Mouse (Mus musculus) neural tube, embryonic 13.5 days (tissue): ENCODE measurements around the gene Slc2a3. TPM values are rescaled to one million over a fixed set of nuclear protein-coding genes. Genes with fewer than 3 reads are reported as not detected.

Experiments
- ATAC-seq: fragments of 200-750 bp; cut with Nextera tagmentation; 2 replicates; pipeline ENCODE4 v1.8.0; 2017; ENCODE audit warnings: low read depth, mild to moderate bottlenecking, moderate TSS enrichment, moderate library complexity
- H3K27ac ChIP-seq: fragments of 300-500 bp; sonication (generic); replicated peaks from 2 replicates; pipeline ENCODE4 v1.5.1; 2015; ENCODE audit warnings: moderate library complexity, mild to moderate bottlenecking, inconsistent platforms
- H3K27me3 ChIP-seq: fragments of 300-500 bp; sonication (generic); 2 replicates; pipeline ENCODE4 v1.6.1; 2015; ENCODE audit warnings: mild to moderate bottlenecking, inconsistent platforms
- H3K36me3 ChIP-seq: fragments of 300-500 bp; sonication (generic); 2 replicates; pipeline ENCODE4 v1.6.1; 2015; ENCODE audit warnings: mild to moderate bottlenecking, inconsistent platforms
- H3K4me1 ChIP-seq: fragments of 300-500 bp; sonication (generic); replicated peaks from 2 replicates; pipeline ENCODE4 v1.6.1; 2015; ENCODE audit warnings: inconsistent platforms
- H3K4me2 ChIP-seq: fragments of 300-500 bp; sonication (generic); 2 replicates; pipeline ENCODE4 v1.6.1; 2015; ENCODE audit warnings: inconsistent platforms, mild to moderate bottlenecking, moderate library complexity
- H3K4me3 ChIP-seq: fragments of 300-500 bp; sonication (generic); 2 replicates; pipeline ENCODE4 v1.5.1; 2015; ENCODE audit warnings: mild to moderate bottlenecking, inconsistent platforms
- H3K9ac ChIP-seq: fragments of 300-500 bp; sonication (generic); 2 replicates; pipeline ENCODE4 v1.6.1; 2015; ENCODE audit warnings: moderate library complexity, mild to moderate bottlenecking, inconsistent platforms
- H3K9me3 ChIP-seq: fragments of 300-500 bp; sonication (generic); 2 replicates; pipeline ENCODE4 v1.6.1; 2016; ENCODE audit warnings: inconsistent platforms
- WGBS: fragments of 180-500 bp; shearing (Covaris S2); methylation state at CpG from one replicate; pipeline ENCODE4 v1.1.7; 2015; 5-methylcytosine and 5-hydroxymethylcytosine counted together
- polyA plus RNA-seq: library from polyadenylated mRNA; unstranded; fragments of >200 nt; fragmentation: Nextera tagmentation; extraction: Ambion mirVana; gene quantifications from 2 replicates; pipeline ENCODE4 v1.2.1, GENCODE M21; 2015

Slc2a3 gene
- polyA plus RNA-seq, 1 experiment from 2014 or later: 22.5 TPM

DNA sequence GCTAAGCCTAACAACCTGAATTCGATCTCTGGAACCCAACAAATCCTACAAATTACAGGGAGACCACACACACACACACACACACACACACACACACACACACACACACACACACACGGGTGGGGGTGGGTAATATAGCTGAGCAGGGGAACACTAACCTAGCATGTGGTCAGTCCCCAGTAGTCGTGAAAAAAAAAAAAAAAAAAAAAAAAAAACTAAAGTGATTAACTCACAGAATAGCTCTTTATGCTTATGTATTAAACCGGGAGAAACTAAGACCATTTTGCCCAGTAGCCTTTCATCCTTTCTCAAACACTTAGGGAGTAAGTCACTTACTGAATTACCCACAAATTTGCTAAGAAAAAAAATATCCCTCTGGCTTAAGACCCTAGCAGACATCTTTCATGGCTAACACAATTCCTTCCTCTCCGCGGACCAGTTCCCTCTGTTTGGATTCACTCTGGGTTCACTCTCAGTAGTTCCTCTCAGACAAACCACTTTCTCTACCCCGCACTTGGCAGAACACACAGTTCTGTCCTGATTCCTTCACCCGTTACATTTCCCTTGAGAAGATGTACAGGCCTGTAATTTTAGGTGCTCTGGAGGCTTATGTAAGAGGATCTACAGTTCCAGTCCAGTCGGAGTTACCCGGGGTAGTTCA lies 670 bp downstream of the Slc2a3 start:
- Histone ChIP-seq H3K9ac (peak overlapping the region; percentile 82), H3K9me3 (no peaks in the 10 kb centered on the region), H3K27ac (peak overlapping the region; percentile 15; the same call in 1 of the 2 replicates), H3K36me3 (no peaks in the 10 kb centered on the region), H3K4me1 (peaks cover 10% of the 10 kb centered on the region; the same call in 1 of the 2 replicates), H3K4me2 (peak overlapping the region; percentile 93), H3K4me3 (peak overlapping the region; percentile 56), H3K27me3 (peaks cover 35% of the 10 kb centered on the region)
- no peak for ATAC-seq
- 37% methylated on average over 10 of the region's 10 CpGs for WGBS

DNA sequence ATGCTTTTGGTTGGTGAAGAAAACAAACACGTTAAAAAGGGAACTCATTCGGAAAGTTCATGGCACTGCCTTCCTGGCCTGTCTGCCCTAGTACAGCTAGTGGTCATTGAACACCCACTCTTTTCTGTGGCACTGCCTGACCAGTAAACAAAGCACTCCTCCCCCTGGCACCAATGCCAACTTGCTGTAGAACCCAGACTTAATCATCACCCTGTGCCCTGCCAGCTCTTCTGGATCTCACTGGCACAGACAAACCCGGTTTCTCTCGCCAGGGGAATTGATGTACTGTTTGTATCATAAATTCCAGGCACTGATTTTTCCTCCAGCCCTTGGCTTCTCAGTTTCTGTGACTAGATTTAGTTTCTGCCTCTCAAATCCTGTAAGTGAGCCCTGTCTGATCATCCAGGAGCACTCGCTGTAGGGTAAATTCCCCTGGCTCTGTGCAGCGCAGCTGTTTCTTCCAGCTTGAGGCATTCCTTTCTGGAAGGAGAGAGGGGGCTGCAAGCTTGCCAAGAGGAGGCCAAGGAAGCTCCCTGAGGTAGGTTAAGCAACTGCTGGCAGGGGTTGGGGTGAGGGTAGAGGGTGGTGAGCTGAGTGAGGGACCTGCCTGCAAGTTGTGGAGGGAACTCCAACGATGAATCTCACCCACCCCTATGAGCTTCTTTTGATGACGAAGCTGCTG lies 6.0 kb downstream of the Slc2a3 start:
- no peak for ATAC-seq
- WGBS: 77% methylated on average over 8 of the region's 8 CpGs
- H3K27ac ChIP-seq: no peak overlapping the region
- peaks cover 5% of the 10 kb centered on the region for H3K27me3 ChIP-seq
- H3K9me3 ChIP-seq: no peaks in the 10 kb centered on the region
- no peak overlapping the region for H3K9ac ChIP-seq
- H3K4me2 ChIP-seq: no peak overlapping the region
- no peaks in the 10 kb centered on the region for H3K4me1 ChIP-seq
- no peak overlapping the region for H3K4me3 ChIP-seq
- H3K36me3 ChIP-seq: no peaks in the 10 kb centered on the region

DNA sequence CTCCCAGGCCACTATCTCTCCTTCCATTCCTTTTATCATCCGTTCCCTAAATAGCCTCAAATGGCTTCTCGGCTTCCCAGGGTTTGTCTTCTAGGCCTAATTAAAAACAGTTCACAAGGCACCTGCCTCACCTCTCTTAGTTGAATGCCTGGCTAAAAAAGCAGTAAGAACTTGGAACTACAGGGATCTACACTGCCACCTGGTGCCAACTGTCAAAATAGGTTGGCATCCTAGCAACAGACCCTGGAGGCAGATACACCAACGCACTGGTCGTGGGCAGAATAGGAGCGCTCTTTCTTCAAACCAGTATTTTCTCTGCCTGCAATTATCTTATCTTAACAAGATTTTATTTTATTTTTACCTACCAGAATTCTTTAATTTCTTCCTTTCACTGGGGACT lies 15.2 kb downstream of the Slc2a3 start:
- Histone ChIP-seq H3K9me3 (no peaks in the 10 kb centered on the region), H3K4me2 (no peak overlapping the region), H3K9ac (no peak overlapping the region), H3K27ac (no peak overlapping the region), H3K4me1 (no peaks in the 10 kb centered on the region), H3K36me3 (no peaks in the 10 kb centered on the region), H3K27me3 (no peaks in the 10 kb centered on the region), H3K4me3 (no peak overlapping the region)
- peak; percentile 56; the same call in 1 of the 2 replicates for ATAC-seq
- WGBS: 36% methylated on average over 5 of the region's 5 CpGs

DNA sequence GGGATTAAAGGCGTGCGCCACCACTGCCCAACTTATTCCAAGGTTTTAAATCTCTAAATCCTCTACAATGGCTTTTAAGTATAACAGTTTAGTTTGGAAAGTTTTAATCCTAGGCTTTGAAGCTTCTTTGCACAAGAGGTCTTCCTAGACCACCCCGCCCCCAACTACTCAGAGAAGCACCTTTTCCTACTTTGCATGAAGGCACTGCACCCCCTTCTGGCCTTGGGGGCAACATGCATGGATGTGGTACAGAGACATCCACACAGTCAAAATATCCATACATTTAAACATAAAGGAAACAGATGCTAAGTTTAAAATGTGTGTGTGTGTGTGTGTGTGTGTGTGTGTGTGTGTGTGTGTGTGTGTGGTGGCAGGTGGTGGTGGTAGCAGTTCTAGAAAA lies 16.6 kb downstream of the Slc2a3 start:
- Histone ChIP-seq H3K4me1 (no peaks in the 10 kb centered on the region), H3K27ac (no peak overlapping the region), H3K9ac (no peak overlapping the region), H3K36me3 (no peaks in the 10 kb centered on the region), H3K4me3 (no peak overlapping the region), H3K9me3 (no peaks in the 10 kb centered on the region), H3K4me2 (no peak overlapping the region), H3K27me3 (no peaks in the 10 kb centered on the region)
- WGBS: 95% methylated on average over 3 of the region's 3 CpGs
- ATAC-seq: no peak

DNA sequence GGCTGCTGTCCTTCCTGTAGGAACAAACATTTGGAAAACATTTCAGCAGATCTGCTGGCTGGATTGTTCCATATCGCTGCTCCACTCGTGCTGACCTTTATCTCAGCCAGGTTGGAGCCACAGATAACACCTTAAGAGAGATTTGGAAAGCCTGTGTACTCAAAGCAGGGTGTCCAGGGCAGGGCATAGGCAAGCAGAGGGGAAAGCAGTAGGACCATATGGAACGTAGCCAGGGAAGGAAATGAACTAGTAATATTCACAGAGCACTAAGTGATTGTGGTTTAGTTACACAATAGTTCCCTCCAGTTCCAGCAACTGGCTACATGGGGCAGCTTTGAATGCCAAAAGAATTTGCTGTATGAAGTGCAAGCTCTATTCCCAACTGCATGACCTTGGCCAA lies 19.3 kb downstream of the Slc2a3 start:
- Histone ChIP-seq H3K36me3 (no peaks in the 10 kb centered on the region), H3K27ac (no peak overlapping the region), H3K9me3 (no peaks in the 10 kb centered on the region), H3K4me2 (no peak overlapping the region), H3K4me3 (no peak overlapping the region), H3K27me3 (no peaks in the 10 kb centered on the region), H3K9ac (no peak overlapping the region), H3K4me1 (no peaks in the 10 kb centered on the region)
- no peak for ATAC-seq
- 82% methylated on average over 3 of the region's 3 CpGs for WGBS

DNA sequence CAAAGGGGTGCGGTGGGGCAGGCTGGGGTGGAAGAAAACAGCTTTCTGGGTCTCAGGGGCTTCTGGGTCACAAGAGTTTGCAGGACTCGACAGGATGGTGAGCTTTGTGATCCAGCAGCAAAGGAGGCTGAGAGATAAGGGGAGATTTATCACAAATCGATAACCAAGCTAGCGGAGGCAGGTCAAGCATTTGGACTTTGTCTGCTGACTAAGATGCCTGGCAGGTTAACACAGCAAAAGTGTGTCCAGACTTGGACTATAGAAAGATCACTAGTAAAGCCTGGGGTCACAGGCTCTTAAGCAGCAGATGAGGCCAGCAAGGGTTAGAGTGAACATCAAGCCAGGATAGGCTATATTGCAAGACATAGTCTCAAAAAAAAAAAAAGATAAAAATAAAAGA lies 20.3 kb downstream of the Slc2a3 start:
- no peaks in the 10 kb centered on the region for H3K36me3 ChIP-seq
- ATAC-seq: no peak
- no peak overlapping the region for H3K27ac ChIP-seq
- H3K9ac ChIP-seq: no peak overlapping the region
- no peak overlapping the region for H3K4me2 ChIP-seq
- WGBS: 85% methylated on average over 4 of the region's 4 CpGs
- H3K27me3 ChIP-seq: no peaks in the 10 kb centered on the region
- no peaks in the 10 kb centered on the region for H3K9me3 ChIP-seq
- H3K4me3 ChIP-seq: no peak overlapping the region
- H3K4me1 ChIP-seq: no peaks in the 10 kb centered on the region

DNA sequence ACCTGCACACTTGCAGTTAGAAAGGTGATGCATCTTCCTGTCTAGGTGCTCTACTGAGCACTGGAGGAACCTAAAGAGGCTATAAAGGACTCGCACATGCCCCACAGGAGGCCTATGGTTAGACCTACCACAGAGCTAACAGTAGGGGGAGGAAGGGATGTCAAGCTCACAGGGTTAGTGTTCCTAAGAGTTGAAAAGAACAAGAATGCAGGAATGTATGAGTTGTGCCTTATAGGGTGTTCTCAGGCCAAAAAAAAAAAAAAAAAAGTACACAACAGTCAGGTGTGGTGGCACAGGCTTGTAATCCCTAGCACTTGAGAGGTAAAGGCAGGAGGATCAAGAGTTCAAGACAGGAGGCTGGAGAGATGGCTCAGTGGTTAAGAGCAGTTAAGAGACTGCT lies 21.5 kb downstream of the Slc2a3 start:
- Histone ChIP-seq H3K36me3 (no peaks in the 10 kb centered on the region), H3K4me1 (no peaks in the 10 kb centered on the region), H3K9ac (no peak overlapping the region), H3K27me3 (no peaks in the 10 kb centered on the region), H3K4me3 (no peak overlapping the region), H3K4me2 (no peak overlapping the region), H3K9me3 (no peaks in the 10 kb centered on the region), H3K27ac (no peak overlapping the region)
- no peak for ATAC-seq
- 22% methylated on average over 1 of the region's 1 CpGs for WGBS

DNA sequence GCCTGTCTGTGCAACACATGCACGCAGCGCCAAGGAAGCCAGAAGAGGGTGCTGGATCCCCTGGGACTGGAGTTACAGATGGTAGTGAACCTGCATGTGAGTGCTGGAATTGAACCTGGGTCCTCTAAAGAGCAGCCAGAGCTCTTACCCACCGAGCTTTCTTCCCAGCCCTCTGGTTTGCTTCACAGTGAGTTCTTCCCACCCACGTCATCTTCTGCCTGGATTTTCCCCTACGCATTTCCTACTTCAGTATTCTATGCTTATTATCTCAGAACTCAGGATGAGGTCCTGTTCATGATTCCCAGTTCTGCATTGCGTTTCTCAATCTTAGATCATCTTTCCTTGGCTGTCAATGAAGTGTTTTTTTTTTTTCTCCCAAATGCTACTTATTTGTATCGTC lies 25.4 kb downstream of the Slc2a3 start:
- no peak for ATAC-seq
- Histone ChIP-seq H3K9me3 (no peaks in the 10 kb centered on the region), H3K4me1 (no peaks in the 10 kb centered on the region), H3K36me3 (no peaks in the 10 kb centered on the region), H3K9ac (no peak overlapping the region), H3K4me3 (no peak overlapping the region), H3K4me2 (no peak overlapping the region), H3K27ac (no peak overlapping the region), H3K27me3 (no peaks in the 10 kb centered on the region)
- WGBS: 87% methylated on average over 7 of the region's 7 CpGs

DNA sequence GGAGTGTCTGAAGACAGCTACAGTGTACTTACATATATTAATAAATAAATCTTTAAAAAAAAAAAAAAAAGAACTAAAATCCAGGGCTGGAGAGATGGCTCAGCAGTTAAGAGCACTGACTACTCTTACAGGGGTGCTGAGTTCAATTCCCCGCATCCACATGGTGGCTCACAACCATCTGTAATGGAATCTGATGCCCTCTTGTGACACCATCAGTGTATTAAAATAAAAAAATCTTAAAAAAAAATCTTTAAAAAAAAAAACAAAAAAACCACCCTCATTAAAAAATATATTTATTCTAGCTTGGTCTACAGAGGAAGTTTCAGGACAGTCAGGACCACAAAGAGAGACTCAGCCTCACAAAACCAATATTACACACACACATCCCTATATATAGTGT lies 27.1 kb downstream of the Slc2a3 start:
- Histone ChIP-seq H3K9me3 (no peaks in the 10 kb centered on the region), H3K27me3 (no peaks in the 10 kb centered on the region), H3K4me1 (peaks cover 10% of the 10 kb centered on the region; the same call in 1 of the 2 replicates), H3K9ac (no peak overlapping the region), H3K4me2 (no peak overlapping the region), H3K27ac (no peak overlapping the region), H3K36me3 (no peaks in the 10 kb centered on the region), H3K4me3 (no peak overlapping the region)
- no peak for ATAC-seq
- WGBS: 93% methylated on average over 1 of the region's 1 CpGs

DNA sequence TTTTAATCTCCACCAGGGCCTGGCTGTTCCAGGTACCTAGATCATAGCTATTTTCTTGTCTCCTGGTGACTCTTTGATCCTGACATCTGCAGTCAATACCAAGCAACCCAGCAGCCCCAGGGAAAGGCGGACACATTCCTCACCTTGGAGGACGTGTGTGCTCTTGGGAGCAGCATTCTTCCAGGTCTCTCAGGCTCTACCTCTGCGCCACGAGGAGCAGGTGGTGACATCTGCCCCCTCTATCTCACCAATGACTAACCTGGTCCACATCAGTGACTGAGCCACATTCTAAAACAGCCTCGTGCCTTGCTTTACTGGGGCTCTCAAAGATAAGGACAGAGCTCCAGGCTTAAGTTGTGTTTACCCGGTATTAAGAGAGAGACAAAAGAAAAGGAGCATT lies 28.7 kb downstream of the Slc2a3 start:
- ATAC-seq: no peak
- no peak overlapping the region for H3K27ac ChIP-seq
- no peaks in the 10 kb centered on the region for H3K36me3 ChIP-seq
- H3K9me3 ChIP-seq: no peaks in the 10 kb centered on the region
- H3K9ac ChIP-seq: no peak overlapping the region
- peaks cover 10% of the 10 kb centered on the region; the same call in 1 of the 2 replicates for H3K4me1 ChIP-seq
- H3K4me3 ChIP-seq: no peak overlapping the region
- H3K27me3 ChIP-seq: no peaks in the 10 kb centered on the region
- H3K4me2 ChIP-seq: no peak overlapping the region
- 62% methylated on average over 6 of the region's 6 CpGs for WGBS

DNA sequence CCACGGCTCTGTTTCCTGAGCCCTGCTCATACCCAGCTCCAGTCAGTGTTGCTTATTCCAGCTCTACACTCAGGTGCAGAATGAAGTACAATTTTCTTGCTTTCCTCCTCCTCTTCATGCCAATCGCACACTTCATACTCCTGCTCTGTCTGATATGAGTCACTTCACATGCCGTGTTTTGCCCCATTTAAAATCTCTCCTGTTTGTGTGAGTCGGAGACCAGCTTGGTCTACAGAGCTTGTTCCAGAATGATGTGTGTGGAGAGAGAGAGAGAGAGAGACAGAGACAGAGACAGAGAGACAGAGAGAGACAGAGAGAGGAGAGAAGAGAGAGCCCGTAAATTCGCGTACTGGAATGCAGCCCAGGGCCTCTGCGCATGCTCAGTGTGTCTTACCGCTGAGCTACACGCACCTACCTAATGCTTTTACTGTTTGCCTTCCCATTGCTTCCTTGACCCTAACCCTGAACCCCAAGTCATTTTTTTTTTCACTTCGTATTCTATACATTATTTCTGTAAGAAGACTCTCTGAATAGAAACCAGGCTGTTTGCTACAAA lies 30.6 kb downstream of the Slc2a3 start:
- Histone ChIP-seq H3K4me2 (no peak overlapping the region), H3K9ac (no peak overlapping the region), H3K27ac (no peak overlapping the region), H3K4me3 (no peak overlapping the region), H3K9me3 (no peaks in the 10 kb centered on the region), H3K27me3 (no peaks in the 10 kb centered on the region), H3K4me1 (peaks cover 18% of the 10 kb centered on the region), H3K36me3 (no peaks in the 10 kb centered on the region)
- ATAC-seq: no peak
- WGBS: 91% methylated on average over 11 of the region's 11 CpGs

DNA sequence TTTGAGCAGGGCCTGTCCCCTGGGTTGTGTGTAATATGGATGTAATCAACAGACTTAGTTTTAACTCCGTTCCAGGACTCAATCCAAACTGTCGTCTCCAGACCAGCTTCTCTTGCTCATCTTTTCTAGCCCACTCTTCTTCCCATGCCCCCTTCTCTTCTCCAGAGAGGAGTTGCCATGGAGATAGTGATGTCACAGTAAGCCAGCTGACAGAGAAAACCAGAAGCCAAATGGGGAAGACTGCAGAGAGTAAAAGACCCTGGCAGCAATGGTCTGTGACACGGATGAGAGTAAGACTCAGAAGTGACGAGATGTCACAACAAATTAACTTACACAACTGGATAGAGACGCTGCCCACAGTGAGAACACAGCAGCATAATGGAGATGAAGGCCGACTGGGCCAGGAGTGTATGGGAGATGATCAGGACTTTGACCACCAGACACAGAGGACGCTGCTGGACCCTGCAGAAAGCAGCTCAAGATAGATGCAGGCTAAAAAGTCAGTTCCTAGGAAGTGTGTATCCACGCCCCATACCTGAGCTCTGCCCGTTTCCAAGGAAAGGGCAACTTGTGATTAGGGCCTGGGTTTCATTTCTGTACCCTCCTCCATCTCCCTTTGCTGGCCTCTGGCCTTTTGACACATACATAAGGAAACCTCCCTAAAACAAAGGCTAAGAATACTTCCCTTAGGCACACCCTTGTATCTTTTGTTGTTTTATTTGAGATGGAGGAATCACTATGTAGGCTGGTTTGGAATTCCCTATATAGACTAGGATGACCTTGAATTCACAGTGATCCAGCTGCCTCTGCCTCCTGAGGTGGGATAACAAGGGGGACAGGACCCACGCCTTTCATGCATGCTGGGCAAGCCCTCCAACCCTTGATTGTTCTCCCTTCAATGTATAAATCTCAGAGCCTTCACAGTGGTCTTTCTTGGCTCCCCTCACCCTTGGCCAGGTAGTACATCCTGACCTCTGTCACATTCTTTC lies 31.4 kb downstream of the Slc2a3 start:
- no peak overlapping the region for H3K4me3 ChIP-seq
- WGBS: 55% methylated on average over 10 of the region's 10 CpGs
- no peaks in the 10 kb centered on the region for H3K36me3 ChIP-seq
- 0 out of 2 replicates have a peak, but pooled peaks have one; percentile 20 for ATAC-seq
- no peaks in the 10 kb centered on the region for H3K27me3 ChIP-seq
- no peaks in the 10 kb centered on the region for H3K9me3 ChIP-seq
- no peak overlapping the region for H3K4me2 ChIP-seq
- peak overlapping the region; percentile 38; the same call in 1 of the 2 replicates for H3K9ac ChIP-seq
- H3K4me1 ChIP-seq: peaks cover 25% of the 10 kb centered on the region
- H3K27ac ChIP-seq: no peak overlapping the region
